Mouse (Mus musculus) hindbrain, embryonic 12.5 days (tissue): ENCODE data around the gene Zdhhc13. TPM values are rescaled to one million over a fixed set of nuclear protein-coding genes. Genes with fewer than 3 reads are reported as not detected.

Experiments
- ATAC-seq: fragments of 200-750 bp; cut with Nextera tagmentation; 2 replicates; pipeline ENCODE4 v1.8.0; 2017; ENCODE audit warnings: moderate TSS enrichment; ENCODE audit not compliant: low FRiP score
- H3K27ac ChIP-seq: fragments of 300-500 bp; sonication (generic); 2 replicates; pipeline ENCODE4 v1.5.1; 2016; ENCODE audit warnings: mild to moderate bottlenecking
- H3K27me3 ChIP-seq: fragments of 300-500 bp; sonication (generic); 2 replicates; pipeline ENCODE4 v1.6.1; 2016; ENCODE audit warnings: mild to moderate bottlenecking
- H3K36me3 ChIP-seq: fragments of 300-500 bp; sonication (generic); 2 replicates; pipeline ENCODE4 v1.6.1; 2016; ENCODE audit warnings: mild to moderate bottlenecking
- H3K4me1 ChIP-seq: fragments of 300-500 bp; sonication (generic); 2 replicates; pipeline ENCODE4 v1.6.1; 2016
- H3K4me2 ChIP-seq: fragments of 300-500 bp; sonication (generic); replicated peaks from 2 replicates; pipeline ENCODE4 v1.6.1; 2016; ENCODE audit warnings: mild to moderate bottlenecking
- H3K4me3 ChIP-seq: fragments of 300-500 bp; sonication (generic); 2 replicates; pipeline ENCODE4 v1.5.1; 2016; ENCODE audit warnings: mild to moderate bottlenecking
- H3K9ac ChIP-seq: fragments of 300-500 bp; sonication (generic); 2 replicates; pipeline ENCODE4 v1.6.1; 2016; ENCODE audit warnings: mild to moderate bottlenecking, moderate library complexity
- H3K9me3 ChIP-seq: fragments of 300-500 bp; sonication (generic); replicated peaks from 2 replicates; pipeline ENCODE4 v1.6.1; 2016; ENCODE audit warnings: mild to moderate bottlenecking
- WGBS: fragments of 180-500 bp; shearing (Covaris S2); methylation state at CpG from one replicate; pipeline ENCODE4 v1.1.7; 2016; 5-methylcytosine and 5-hydroxymethylcytosine counted together
- polyA plus RNA-seq: library from polyadenylated mRNA; unstranded; fragments of >200 nt; fragmentation: Nextera tagmentation; extraction: Ambion mirVana; gene quantifications from 2 replicates; pipeline ENCODE4 v1.2.1, GENCODE M21; 2016

The Zdhhc13 gene
- polyA plus RNA-seq, 1 experiment from 2014 or later, result 36.3 TPM

DNA sequence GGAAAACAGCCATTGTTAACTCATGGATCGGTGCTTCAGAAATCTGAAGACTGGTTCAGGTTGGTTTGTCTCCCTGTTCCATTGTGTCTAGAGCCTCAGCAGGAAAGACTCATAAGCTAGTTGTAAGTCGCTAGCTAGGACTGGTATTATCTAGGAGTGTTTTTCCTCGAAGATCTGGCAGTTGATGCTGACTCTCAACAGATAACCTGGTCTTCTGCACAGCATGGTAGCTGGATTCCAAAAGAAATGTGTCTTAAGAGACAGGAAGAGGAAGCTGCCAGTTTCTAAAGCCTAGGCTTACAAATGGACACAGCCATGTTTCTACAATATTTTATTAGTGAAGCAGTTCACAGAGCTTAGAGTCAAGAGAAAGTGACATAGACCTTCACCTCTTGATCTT, 2.6 kb downstream of the Zdhhc13 start:
- WGBS, result 80% methylated on average over 3 of the region's 3 CpGs
- no peak for ATAC-seq
- Histone ChIP-seq H3K4me3 (no peak overlapping the region), H3K27ac (no peak overlapping the region), H3K9ac (no peak overlapping the region), H3K4me2 (no peak overlapping the region), H3K36me3 (no peaks in the 10 kb centered on the region; the same call in 1 of the 2 replicates), H3K4me1 (peaks cover 15% of the 10 kb centered on the region), H3K27me3 (no peaks in the 10 kb centered on the region), H3K9me3 (no peaks in the 10 kb centered on the region)

- Histone ChIP-seq H3K4me2 (no peak overlapping the region), H3K9ac (no peak overlapping the region), H3K4me3 (no peak overlapping the region), H3K4me1 (peaks cover 8% of the 10 kb centered on the region), H3K36me3 (peaks cover 7% of the 10 kb centered on the region), H3K27ac (no peak overlapping the region), H3K9me3 (no peaks in the 10 kb centered on the region), H3K27me3 (no peaks in the 10 kb centered on the region)
- WGBS, result 87% methylated on average over 3 of the region's 3 CpGs
- ATAC-seq, result no peak
Measured at GRCm38 (mm10) chr7:48795130-48795529, 6.3 kb downstream of the Zdhhc13 start.

- H3K9ac ChIP-seq, result no peak overlapping the region
- no peaks in the 10 kb centered on the region for H3K9me3 ChIP-seq
- H3K4me3 ChIP-seq, result no peak overlapping the region
- H3K4me2 ChIP-seq, result no peak overlapping the region
- ATAC-seq, result no peak
- no peak overlapping the region for H3K27ac ChIP-seq
- 73% methylated on average over 7 of the region's 7 CpGs for WGBS
- no peaks in the 10 kb centered on the region for H3K27me3 ChIP-seq
- no peaks in the 10 kb centered on the region for H3K4me1 ChIP-seq
- peaks cover 39% of the 10 kb centered on the region for H3K36me3 ChIP-seq
Measured at GRCm38 (mm10) chr7:48803381-48803780, 14.6 kb downstream of the Zdhhc13 start.

GRCm38 (mm10) chr7:48806587-48806986, 17.8 kb downstream of the Zdhhc13 start:
- H3K4me1 ChIP-seq, result no peaks in the 10 kb centered on the region
- no peaks in the 10 kb centered on the region for H3K27me3 ChIP-seq
- no peaks in the 10 kb centered on the region for H3K9me3 ChIP-seq
- H3K36me3 ChIP-seq, result peaks cover 52% of the 10 kb centered on the region
- no peak for ATAC-seq
- 92% methylated on average over 4 of the region's 4 CpGs for WGBS
- H3K4me2 ChIP-seq, result no peak overlapping the region
- no peak overlapping the region for H3K4me3 ChIP-seq
- H3K9ac ChIP-seq, result no peak overlapping the region
- H3K27ac ChIP-seq, result no peak overlapping the region

- Histone ChIP-seq H3K4me1 (no peaks in the 10 kb centered on the region), H3K9me3 (no peaks in the 10 kb centered on the region), H3K4me3 (no peak overlapping the region), H3K27ac (no peak overlapping the region), H3K36me3 (peaks cover 40% of the 10 kb centered on the region), H3K9ac (no peak overlapping the region), H3K27me3 (no peaks in the 10 kb centered on the region), H3K4me2 (no peak overlapping the region)
- ATAC-seq, result no peak
- WGBS, result 100% methylated on average over 1 of the region's 1 CpGs
Measured at GRCm38 (mm10) chr7:48810652-48811051, 21.8 kb downstream of the Zdhhc13 start.

GRCm38 (mm10) chr7:48812358-48812757, 23.6 kb downstream of the Zdhhc13 start:
- H3K9ac ChIP-seq, result no peak overlapping the region
- ATAC-seq, result no peak
- H3K36me3 ChIP-seq, result peaks cover 29% of the 10 kb centered on the region
- no peaks in the 10 kb centered on the region for H3K27me3 ChIP-seq
- H3K4me1 ChIP-seq, result no peaks in the 10 kb centered on the region
- H3K4me2 ChIP-seq, result no peak overlapping the region
- no peaks in the 10 kb centered on the region for H3K9me3 ChIP-seq
- no peak overlapping the region for H3K27ac ChIP-seq
- no peak overlapping the region for H3K4me3 ChIP-seq

- Histone ChIP-seq H3K36me3 (peaks cover 31% of the 10 kb centered on the region), H3K4me2 (no peak overlapping the region), H3K9me3 (no peaks in the 10 kb centered on the region), H3K4me3 (no peak overlapping the region), H3K4me1 (no peaks in the 10 kb centered on the region), H3K9ac (no peak overlapping the region), H3K27ac (no peak overlapping the region), H3K27me3 (no peaks in the 10 kb centered on the region)
- 81% methylated on average over 1 of the region's 1 CpGs for WGBS
- ATAC-seq, result no peak
Measured at GRCm38 (mm10) chr7:48813594-48813993, 24.8 kb downstream of the Zdhhc13 start.

DNA sequence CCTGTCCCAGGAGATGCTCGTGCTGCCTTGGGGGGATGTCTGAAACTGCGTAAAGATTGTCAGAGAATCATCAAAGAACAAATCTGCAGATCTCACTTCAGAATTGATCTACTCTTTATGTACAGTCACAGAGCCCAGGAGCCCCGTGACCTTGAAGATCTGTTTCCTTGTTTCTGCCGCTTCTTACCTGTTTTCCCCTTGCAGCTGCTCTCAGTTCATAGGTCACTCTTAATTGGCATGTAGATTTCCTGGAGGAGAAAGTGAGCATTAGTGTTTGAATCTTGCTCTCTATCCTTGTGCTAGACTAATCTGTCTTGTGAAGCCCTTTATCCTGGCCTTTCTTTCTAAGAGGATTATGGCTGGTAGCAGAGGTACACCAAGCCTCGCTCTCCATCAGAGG, 32.9 kb downstream of the Zdhhc13 start:
- no peak overlapping the region for H3K4me3 ChIP-seq
- WGBS, result 90% methylated on average over 5 of the region's 5 CpGs
- 0 out of 2 replicates have a peak, but pooled peaks cover 9% of the 10 kb centered on the region for H3K27me3 ChIP-seq
- H3K27ac ChIP-seq, result no peak overlapping the region
- H3K9ac ChIP-seq, result no peak overlapping the region
- H3K9me3 ChIP-seq, result no peaks in the 10 kb centered on the region
- H3K4me2 ChIP-seq, result no peak overlapping the region
- H3K36me3 ChIP-seq, result peaks cover 66% of the 10 kb centered on the region
- H3K4me1 ChIP-seq, result no peaks in the 10 kb centered on the region
- ATAC-seq, result no peak

DNA sequence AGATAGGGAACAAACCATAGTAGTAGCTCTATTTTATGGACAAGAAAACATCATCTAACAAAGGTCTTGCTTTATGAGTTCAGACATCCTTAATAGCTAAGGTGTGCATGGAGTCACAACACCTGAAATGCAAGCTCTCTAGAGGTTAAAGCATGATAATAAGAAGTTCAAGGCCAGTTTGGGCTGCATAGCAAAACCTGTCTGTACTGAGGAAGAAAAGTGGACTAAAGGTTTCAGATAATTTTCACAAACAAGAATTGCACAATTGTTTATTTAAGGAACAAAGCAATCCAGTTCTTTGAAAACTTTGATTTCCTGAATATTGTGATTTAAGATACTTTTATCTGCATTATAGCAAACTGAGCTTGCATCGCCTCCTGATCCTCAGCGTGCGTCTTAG, 34.8 kb downstream of the Zdhhc13 start:
- peaks cover 70% of the 10 kb centered on the region for H3K36me3 ChIP-seq
- H3K9ac ChIP-seq, result no peak overlapping the region
- no peak overlapping the region for H3K4me2 ChIP-seq
- no peaks in the 10 kb centered on the region for H3K9me3 ChIP-seq
- H3K4me3 ChIP-seq, result no peak overlapping the region
- ATAC-seq, result no peak
- 96% methylated on average over 3 of the region's 3 CpGs for WGBS
- H3K4me1 ChIP-seq, result no peaks in the 10 kb centered on the region
- H3K27me3 ChIP-seq, result peaks cover 21% of the 10 kb centered on the region
- no peak overlapping the region for H3K27ac ChIP-seq

DNA sequence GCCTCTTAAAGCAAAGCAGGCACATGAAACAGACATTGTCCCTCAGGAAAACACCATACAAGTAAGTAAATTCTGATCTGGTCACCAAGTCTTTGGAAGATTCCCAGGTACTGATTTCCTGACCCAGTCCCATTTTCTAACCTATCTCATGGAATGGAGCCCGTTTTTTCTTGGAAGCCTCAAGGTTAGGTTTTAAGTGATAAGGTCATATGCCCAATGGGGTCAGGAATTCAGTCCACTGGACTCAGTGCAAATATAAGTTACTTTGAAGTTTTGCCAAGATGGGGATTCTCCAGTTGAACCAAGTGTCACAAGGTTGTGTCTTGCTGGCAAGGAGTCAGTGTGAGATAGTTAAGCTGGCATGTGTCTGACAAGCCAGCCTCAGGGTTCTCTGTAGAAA, 35.9 kb downstream of the Zdhhc13 start:
- ATAC-seq, result no peak
- H3K36me3 ChIP-seq, result peaks cover 64% of the 10 kb centered on the region
- no peak overlapping the region for H3K4me2 ChIP-seq
- no peak overlapping the region for H3K4me3 ChIP-seq
- no peaks in the 10 kb centered on the region for H3K9me3 ChIP-seq
- H3K27ac ChIP-seq, result no peak overlapping the region
- no peaks in the 10 kb centered on the region for H3K4me1 ChIP-seq
- WGBS, result 95% methylated on average over 1 of the region's 1 CpGs
- H3K27me3 ChIP-seq, result peaks cover 31% of the 10 kb centered on the region
- H3K9ac ChIP-seq, result no peak overlapping the region

- H3K9ac ChIP-seq, result no peak overlapping the region
- no peaks in the 10 kb centered on the region for H3K4me1 ChIP-seq
- H3K9me3 ChIP-seq, result no peaks in the 10 kb centered on the region
- H3K27ac ChIP-seq, result no peak overlapping the region
- ATAC-seq, result no peak
- no peak overlapping the region for H3K4me3 ChIP-seq
- WGBS, result 95% methylated on average over 6 of the region's 6 CpGs
- H3K27me3 ChIP-seq, result peaks cover 36% of the 10 kb centered on the region
- H3K4me2 ChIP-seq, result no peak overlapping the region
- H3K36me3 ChIP-seq, result peaks cover 64% of the 10 kb centered on the region
Measured at GRCm38 (mm10) chr7:48825170-48825569, 36.4 kb downstream of the Zdhhc13 start.

DNA sequence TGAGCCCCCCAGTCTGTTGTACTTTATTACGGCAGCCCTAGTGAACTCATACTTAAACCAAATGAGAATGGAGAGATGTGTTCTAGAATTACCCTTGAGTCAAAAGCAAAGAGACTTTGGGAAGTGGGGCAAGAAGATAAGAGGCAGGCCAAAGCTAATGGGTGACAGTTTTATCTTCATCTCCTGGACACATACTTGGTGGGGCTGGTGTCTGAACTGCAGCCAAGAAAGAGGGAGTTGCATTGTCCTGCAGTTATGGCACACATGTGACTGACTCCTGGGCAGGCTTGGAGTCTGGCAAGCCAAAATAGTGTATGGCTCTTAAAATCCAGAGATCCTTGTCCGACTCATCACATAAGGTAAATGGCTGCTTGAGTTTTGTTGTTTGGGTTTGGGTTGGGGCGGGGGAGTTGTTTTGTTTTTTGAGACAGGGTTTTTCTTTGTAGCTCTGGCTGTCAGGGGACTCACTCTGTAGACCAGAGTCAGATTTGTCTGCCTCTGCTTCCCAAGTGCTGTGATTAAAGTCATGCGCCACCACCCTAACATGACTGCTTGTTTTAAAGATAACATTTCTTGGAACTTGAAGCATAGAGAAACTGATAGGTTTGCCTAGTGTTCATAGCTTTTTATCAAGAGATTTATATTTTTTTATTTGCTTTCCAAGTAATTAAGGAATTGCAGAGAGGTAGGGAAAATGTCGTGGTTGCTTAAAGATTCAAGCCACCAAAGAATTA, 40.5 kb downstream of the Zdhhc13 start:
- ATAC-seq, result no peak
- peaks cover 78% of the 10 kb centered on the region for H3K27me3 ChIP-seq

DNA sequence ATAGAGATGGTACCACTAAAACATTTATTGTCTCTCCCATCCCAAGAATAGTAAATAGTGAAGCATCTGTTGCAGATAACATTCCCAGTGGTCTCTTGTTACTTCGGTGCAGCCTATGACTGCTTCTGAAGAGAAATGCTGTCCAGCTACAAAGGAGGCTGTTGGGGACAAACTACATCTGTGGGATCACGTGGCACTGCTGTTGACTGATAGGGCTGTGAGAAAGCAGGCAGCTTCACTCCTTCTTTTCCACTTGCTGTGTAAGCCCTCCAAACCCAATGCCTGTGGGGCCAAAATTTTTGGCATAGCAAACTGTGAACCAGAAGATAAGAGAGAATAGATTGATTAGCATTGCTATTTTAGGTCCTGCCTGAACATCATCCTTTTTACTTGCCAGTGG, 41.6 kb downstream of the Zdhhc13 start:
- H3K4me3 ChIP-seq, result no peak overlapping the region
- H3K27ac ChIP-seq, result no peak overlapping the region
- H3K9ac ChIP-seq, result no peak overlapping the region
- no peak for ATAC-seq
- no peak overlapping the region for H3K4me2 ChIP-seq
- peaks cover 26% of the 10 kb centered on the region for H3K36me3 ChIP-seq
- no peaks in the 10 kb centered on the region for H3K9me3 ChIP-seq
- 60% methylated on average over 2 of the region's 2 CpGs for WGBS
- H3K4me1 ChIP-seq, result peaks cover 8% of the 10 kb centered on the region
- peaks cover 78% of the 10 kb centered on the region for H3K27me3 ChIP-seq

More for the DNA sequence above, 40.5 kb downstream of the Zdhhc13 start:
- Histone ChIP-seq H3K36me3 (peaks cover 36% of the 10 kb centered on the region), H3K4me3 (no peak overlapping the region), H3K9me3 (no peaks in the 10 kb centered on the region), H3K4me2 (no peak overlapping the region), H3K9ac (no peak overlapping the region), H3K4me1 (no peaks in the 10 kb centered on the region), H3K27ac (no peak overlapping the region)
- 85% methylated on average over 5 of the region's 5 CpGs for WGBS
